Mouse (Mus musculus) heart, embryonic 14.5 days (tissue): ENCODE results near the gene Akap11. TPM values are rescaled to one million over a fixed set of nuclear protein-coding genes. Genes with fewer than 3 reads are reported as not detected.

Experiments used
- ATAC-seq: fragments of 200-750 bp; cut with Nextera tagmentation; 2 replicates; pipeline ENCODE4 v1.8.0; 2017; ENCODE audit warnings: low read depth, moderate TSS enrichment; ENCODE audit not compliant: insufficient number of reproducible peaks, insufficient read depth, low FRiP score
- H3K27ac ChIP-seq, 2 experiments: fragments of 200-500 bp in 1 of 2; fragments of 300-500 bp in 1 of 2; sonication (generic) in 1 of 2; replicated peaks in 1 of 2; 2 replicates each; pipeline ENCODE4 v1.5.1; 2012 to 2014; ENCODE audit warnings: low read depth in 2 of 2, low read length in 2 of 2, control low read depth in 1 of 2, mild to moderate bottlenecking in 1 of 2, mixed read lengths in 1 of 2; ENCODE audit not compliant: control insufficient read depth in 1 of 2, insufficient read depth in 1 of 2
- H3K27me3 ChIP-seq: fragments of 300-500 bp; sonication (generic); 2 replicates; pipeline ENCODE4 v1.6.1; 2014; ENCODE audit warnings: mild to moderate bottlenecking, low read length, control low read depth; ENCODE audit not compliant: control insufficient read depth, insufficient read depth
- H3K36me3 ChIP-seq: fragments of 300-500 bp; sonication (generic); 2 replicates; pipeline ENCODE4 v1.6.1; 2014; ENCODE audit warnings: mild to moderate bottlenecking, control low read depth, low read length, mixed read lengths; ENCODE audit not compliant: control insufficient read depth, insufficient read depth
- H3K4me1 ChIP-seq, 2 experiments: fragments of 200-500 bp in 1 of 2; fragments of 300-500 bp in 1 of 2; sonication (generic) in 1 of 2; 2 replicates each; pipeline ENCODE4 v1.6.1; 2012 to 2014; ENCODE audit warnings: low read length in 2 of 2, control low read depth in 1 of 2, mixed read lengths in 1 of 2; ENCODE audit not compliant: control insufficient read depth in 2 of 2, insufficient read depth in 2 of 2
- H3K4me2 ChIP-seq: fragments of 300-500 bp; sonication (generic); 2 replicates; pipeline ENCODE4 v1.6.1; 2014; ENCODE audit warnings: mild to moderate bottlenecking, low read length
- H3K4me3 ChIP-seq, 2 experiments: fragments of 200-500 bp in 1 of 2; fragments of 300-500 bp in 1 of 2; sonication (generic) in 1 of 2; 2 replicates each; pipeline ENCODE4 v1.5.1; 2012 to 2014; ENCODE audit warnings: low read length in 2 of 2, mild to moderate bottlenecking in 2 of 2, control low read depth in 1 of 2, low read depth in 1 of 2, moderate library complexity in 1 of 2; ENCODE audit not compliant: control insufficient read depth in 1 of 2, insufficient read depth in 1 of 2
- H3K9ac ChIP-seq: fragments of 300-500 bp; sonication (generic); 2 replicates; pipeline ENCODE4 v1.6.1; 2014; ENCODE audit warnings: mild to moderate bottlenecking, low read length
- H3K9me3 ChIP-seq: fragments of 300-500 bp; sonication (generic); 2 replicates; pipeline ENCODE4 v1.6.1; 2016; ENCODE audit warnings: low read length, control low read depth; ENCODE audit not compliant: control insufficient read depth
- WGBS: fragments of 180-500 bp; shearing (Covaris S2); extraction: QIAGEN DNeasy Blood & Tissue Kit; methylation state at CpG from one replicate; pipeline ENCODE4 v1.1.7; 2014; 5-methylcytosine and 5-hydroxymethylcytosine counted together
- polyA plus RNA-seq: library from polyadenylated mRNA; unstranded; fragments of >200 nt; fragmentation: Nextera tagmentation; extraction: Ambion mirVana; gene quantifications from 2 replicates; pipeline ENCODE4 v1.2.1, GENCODE M21; 2014

Gene Akap11
- polyA plus RNA-seq, 1 experiment from 2014 or later, result 14.0 TPM

GRCm38 (mm10) chr14:78500578-78500977 is 36.0 kb downstream of the Akap11 start:
- Histone ChIP-seq H3K4me3 (no peak overlapping the region), H3K9me3 (no peaks in the 10 kb centered on the region), H3K27ac (no peak overlapping the region), H3K9ac (no peak overlapping the region), H3K4me1 (no peaks in the 10 kb centered on the region), H3K4me2 (no peak overlapping the region), H3K27me3 (no peaks in the 10 kb centered on the region), H3K36me3 (peaks cover 58% of the 10 kb centered on the region)
- WGBS, result 74% methylated on average over 3 of the region's 3 CpGs
- no peak for ATAC-seq

- H3K27me3 ChIP-seq, result no peaks in the 10 kb centered on the region
- 80% methylated on average over 4 of the region's 4 CpGs for WGBS
- peaks cover 73% of the 10 kb centered on the region for H3K36me3 ChIP-seq
- no peak overlapping the region for H3K9ac ChIP-seq
- no peak overlapping the region for H3K4me3 ChIP-seq
- no peaks in the 10 kb centered on the region for H3K9me3 ChIP-seq
- ATAC-seq, result no peak
- no peak overlapping the region for H3K27ac ChIP-seq
- H3K4me1 ChIP-seq, result no peaks in the 10 kb centered on the region
- no peak overlapping the region for H3K4me2 ChIP-seq
Measured at GRCm38 (mm10) chr14:78496691-78497090, 39.9 kb downstream of the Akap11 start.

- no peak overlapping the region for H3K4me2 ChIP-seq
- no peaks in the 10 kb centered on the region for H3K4me1 ChIP-seq
- no peaks in the 10 kb centered on the region for H3K27me3 ChIP-seq
- H3K27ac ChIP-seq, result no peak overlapping the region
- H3K9me3 ChIP-seq, result no peaks in the 10 kb centered on the region
- no peak for ATAC-seq
- 51% methylated on average over 4 of the region's 4 CpGs for WGBS
- peaks cover 75% of the 10 kb centered on the region for H3K36me3 ChIP-seq
- no peak overlapping the region for H3K9ac ChIP-seq
- H3K4me3 ChIP-seq, result no peak overlapping the region
Measured at GRCm38 (mm10) chr14:78495241-78495640, 41.4 kb downstream of the Akap11 start.

GRCm38 (mm10) chr14:78492602-78493001 is 44.0 kb downstream of the Akap11 start:
- Histone ChIP-seq H3K27me3 (no peaks in the 10 kb centered on the region), H3K9me3 (no peaks in the 10 kb centered on the region), H3K4me2 (no peak overlapping the region), H3K4me1 (no peaks in the 10 kb centered on the region), H3K9ac (no peak overlapping the region), H3K4me3 (no peak overlapping the region), H3K36me3 (peaks cover 61% of the 10 kb centered on the region), H3K27ac (no peak overlapping the region)
- no peak for ATAC-seq
- 88% methylated on average over 9 of the region's 9 CpGs for WGBS

GRCm38 (mm10) chr14:78491432-78491831 is 45.2 kb downstream of the Akap11 start:
- Histone ChIP-seq H3K9me3 (no peaks in the 10 kb centered on the region), H3K4me2 (no peak overlapping the region), H3K27me3 (no peaks in the 10 kb centered on the region), H3K36me3 (peaks cover 53% of the 10 kb centered on the region), H3K4me1 (no peaks in the 10 kb centered on the region), H3K9ac (no peak overlapping the region), H3K27ac (no peak overlapping the region), H3K4me3 (no peak overlapping the region)
- ATAC-seq, result no peak

GRCm38 (mm10) chr14:78482385-78483231 is 54.0 kb downstream of the Akap11 start:
- ATAC-seq, result no peak; the same call in 1 of the 2 replicates
- H3K4me1 ChIP-seq, result peaks cover 2 to 4% of the 10 kb centered on the region in 2 experiments; a peak in 1 of 4 replicates
- no peaks in the 10 kb centered on the region for H3K9me3 ChIP-seq
- H3K27ac ChIP-seq, result no peak overlapping the region
- H3K4me3 ChIP-seq, result 0 out of 4 replicates have a peak overlapping the region, but pooled peaks of 1 of the 2 experiments have one; percentile 5
- 22% methylated on average over 14 of the region's 14 CpGs for WGBS
- H3K9ac ChIP-seq, result peak overlapping the region; percentile 22; the same call in 1 of the 2 replicates
- H3K27me3 ChIP-seq, result no peaks in the 10 kb centered on the region
- H3K36me3 ChIP-seq, result no peaks in the 10 kb centered on the region
- peak overlapping the region; percentile 51 for H3K4me2 ChIP-seq

GRCm38 (mm10) chr14:78474058-78474457 is 62.5 kb downstream of the Akap11 start:
- H3K9ac ChIP-seq, result no peak overlapping the region
- H3K9me3 ChIP-seq, result no peaks in the 10 kb centered on the region
- H3K27me3 ChIP-seq, result no peaks in the 10 kb centered on the region
- H3K36me3 ChIP-seq, result no peaks in the 10 kb centered on the region
- no peak overlapping the region for H3K27ac ChIP-seq
- no peaks in the 10 kb centered on the region for H3K4me1 ChIP-seq
- H3K4me2 ChIP-seq, result no peak overlapping the region
- WGBS, result 93% methylated on average over 3 of the region's 3 CpGs
- ATAC-seq, result no peak
- no peak overlapping the region for H3K4me3 ChIP-seq
